Mouse (Mus musculus) midbrain, postnatal 0 days (tissue): ENCODE results near the gene Lrfn2. TPM values are rescaled to one million over a fixed set of nuclear protein-coding genes. Genes with fewer than 3 reads are reported as not detected.

Source experiments
- ATAC-seq: fragments of 200-750 bp; cut with Nextera tagmentation; 2 replicates; pipeline ENCODE4 v1.8.0; 2017; ENCODE audit warnings: moderate number of reproducible peaks, mild to moderate bottlenecking, moderate TSS enrichment, moderate library complexity; ENCODE audit not compliant: low FRiP score
- DNase-seq: peaks from one replicate; pipeline ENCODE4 v3.0.0-alpha.2; 2015; ENCODE audit warnings: low spot score
- H3K27ac ChIP-seq: fragments of 300-500 bp; sonication (generic); 2 replicates; pipeline ENCODE4 v1.5.1; 2014; ENCODE audit warnings: low read depth, mild to moderate bottlenecking, low read length, mixed read lengths
- H3K27me3 ChIP-seq: fragments of 300-500 bp; sonication (generic); 2 replicates; pipeline ENCODE4 v1.6.1; 2014; ENCODE audit warnings: low read length, control low read depth, mixed read lengths; ENCODE audit not compliant: insufficient read depth
- H3K36me3 ChIP-seq: fragments of 300-500 bp; sonication (generic); 2 replicates; pipeline ENCODE4 v1.6.1; 2014; ENCODE audit warnings: low read length, control low read depth, mixed read lengths; ENCODE audit not compliant: insufficient read depth
- H3K4me1 ChIP-seq: fragments of 300-500 bp; sonication (generic); 2 replicates; pipeline ENCODE4 v1.6.1; 2014; ENCODE audit warnings: mild to moderate bottlenecking, control low read depth, antibody characterized with exemption, low read length, mixed read lengths; ENCODE audit not compliant: insufficient read depth
- H3K4me2 ChIP-seq: fragments of 300-500 bp; sonication (generic); 2 replicates; pipeline ENCODE4 v1.6.1; 2014; ENCODE audit warnings: low read depth, mild to moderate bottlenecking, low read length, mixed read lengths; ENCODE audit not compliant: poor library complexity, severe bottlenecking
- H3K4me3 ChIP-seq: fragments of 300-500 bp; sonication (generic); 2 replicates; pipeline ENCODE4 v1.5.1; 2014; ENCODE audit warnings: low read depth, mild to moderate bottlenecking, low read length, moderate library complexity
- H3K9ac ChIP-seq: fragments of 300-500 bp; sonication (generic); replicated peaks from 2 replicates; pipeline ENCODE4 v1.6.1; 2014; ENCODE audit warnings: mild to moderate bottlenecking, low read length, moderate library complexity, mixed read lengths; ENCODE audit not compliant: poor library complexity, severe bottlenecking
- H3K9me3 ChIP-seq: fragments of 300-500 bp; sonication (generic); 2 replicates; pipeline ENCODE4 v1.6.1; 2016; ENCODE audit warnings: low read length, control low read depth
- CTCF ChIP-seq: IDR thresholded peaks from 2 replicates; pipeline ENCODE4 v1.5.1; 2016; ENCODE audit warnings: antibody characterized with exemption, mild to moderate bottlenecking
- WGBS: fragments of 180-500 bp; shearing (Covaris S2); extraction: QIAGEN DNeasy Blood & Tissue Kit; methylation state at CpG from one replicate; pipeline ENCODE4 v1.1.7; 2014; 5-methylcytosine and 5-hydroxymethylcytosine counted together
- polyA plus RNA-seq: library from polyadenylated mRNA; unstranded; fragments of >200 nt; fragmentation: Nextera tagmentation; extraction: Ambion mirVana; gene quantifications from 2 replicates; pipeline ENCODE4 v1.2.1, GENCODE M21; 2015
- total RNA-seq: library from RNA; depleted of rRNA; stranded (reverse); fragments of >200 nt; gene quantifications from 2 replicates; pipeline ENCODE4 v1.2.3, GENCODE M21; 2014

Lrfn2 gene
- total and polyA plus RNA-seq, 2 experiments from 2014 or later = 17.3 to 40.7 TPM

- H3K4me2 ChIP-seq = peak overlapping the region; percentile 72
- H3K9ac ChIP-seq = 0 out of 2 replicates have a peak overlapping the region, but pooled peaks have one; percentile 42
- no peak overlapping the region for H3K27ac ChIP-seq
- no peaks in the 10 kb centered on the region for H3K9me3 ChIP-seq
- DNase-seq = no peak
- 0 out of 2 replicates have a peak, but pooled peaks cover 3% of the 10 kb centered on the region for H3K36me3 ChIP-seq
- TF ChIP-seq CTCF = no peak
- ATAC-seq = no peak
- H3K4me3 ChIP-seq = peak overlapping the region; percentile 76; the same call in 1 of the 2 replicates
- no peaks in the 10 kb centered on the region for H3K27me3 ChIP-seq
- 84% methylated on average over 8 of the region's 8 CpGs for WGBS
- peaks cover 5% of the 10 kb centered on the region; the same call in 1 of the 2 replicates for H3K4me1 ChIP-seq
Measured at GRCm38 (mm10) chr17:48935201-48935600, 3.0 kb downstream of the Lrfn2 start.

GRCm38 (mm10) chr17:48936445-48937141 lies 4.4 kb downstream of the Lrfn2 start:
- H3K4me2 ChIP-seq = peak overlapping the region; percentile 72; the same call in 1 of the 2 replicates
- no peak for ATAC-seq

GRCm38 (mm10) chr17:48938711-48939220 lies 6.6 kb downstream of the Lrfn2 start:
- 84% methylated on average over 7 of the region's 7 CpGs for WGBS
- no peak overlapping the region for H3K9ac ChIP-seq
- TF ChIP-seq CTCF = no peak

More at GRCm38 (mm10) chr17:48936445-48937141, 4.4 kb downstream of the Lrfn2 start:
- peak; percentile 69 for DNase-seq
- Histone ChIP-seq H3K36me3 (0 out of 2 replicates have a peak, but pooled peaks cover 3% of the 10 kb centered on the region), H3K4me1 (peaks cover 5% of the 10 kb centered on the region; the same call in 1 of the 2 replicates), H3K27me3 (no peaks in the 10 kb centered on the region), H3K9ac (no peak overlapping the region), H3K9me3 (no peaks in the 10 kb centered on the region), H3K27ac (no peak overlapping the region), H3K4me3 (no peak overlapping the region)
- WGBS = 60% methylated on average over 5 of the region's 5 CpGs
- peak; percentile 66 for TF ChIP-seq CTCF

GRCm38 (mm10) chr17:48946315-48946714 lies 14.1 kb downstream of the Lrfn2 start:
- Histone ChIP-seq H3K27me3 (no peaks in the 10 kb centered on the region), H3K27ac (no peak overlapping the region), H3K36me3 (no peaks in the 10 kb centered on the region), H3K4me1 (peaks cover 4% of the 10 kb centered on the region; the same call in 1 of the 2 replicates), H3K9me3 (no peaks in the 10 kb centered on the region), H3K4me2 (no peak overlapping the region), H3K4me3 (no peak overlapping the region), H3K9ac (no peak overlapping the region)
- WGBS = 64% methylated on average over 9 of the region's 9 CpGs
- DNase-seq = peak; percentile 63
- ATAC-seq = no peak; the same call in 1 of the 2 replicates
- no peak for TF ChIP-seq CTCF

More at GRCm38 (mm10) chr17:48938711-48939220, 6.6 kb downstream of the Lrfn2 start:
- 0 out of 2 replicates have a peak, but pooled peaks cover 3% of the 10 kb centered on the region for H3K36me3 ChIP-seq
- no peaks in the 10 kb centered on the region for H3K9me3 ChIP-seq
- H3K4me3 ChIP-seq = no peak overlapping the region
- no peaks in the 10 kb centered on the region for H3K27me3 ChIP-seq
- H3K4me1 ChIP-seq = peaks cover 5% of the 10 kb centered on the region; the same call in 1 of the 2 replicates
- no peak overlapping the region for H3K4me2 ChIP-seq
- DNase-seq (no peak), ATAC-seq (no peak)
- no peak overlapping the region for H3K27ac ChIP-seq

- Histone ChIP-seq H3K9ac (no peak overlapping the region), H3K27ac (no peak overlapping the region), H3K4me3 (no peak overlapping the region), H3K9me3 (no peaks in the 10 kb centered on the region), H3K36me3 (no peaks in the 10 kb centered on the region; the same call in 1 of the 2 replicates), H3K4me2 (no peak overlapping the region), H3K4me1 (peaks cover 4% of the 10 kb centered on the region; the same call in 1 of the 2 replicates), H3K27me3 (no peaks in the 10 kb centered on the region)
- WGBS = 69% methylated on average over 3 of the region's 3 CpGs
- no peak for TF ChIP-seq CTCF
- no peak for ATAC-seq
- no peak for DNase-seq
Measured at GRCm38 (mm10) chr17:48946765-48947164, 14.6 kb downstream of the Lrfn2 start.

GRCm38 (mm10) chr17:48951250-48951649 lies 19.1 kb downstream of the Lrfn2 start:
- Histone ChIP-seq H3K36me3 (no peaks in the 10 kb centered on the region; the same call in 1 of the 2 replicates), H3K4me2 (no peak overlapping the region), H3K4me1 (peaks cover 4% of the 10 kb centered on the region; the same call in 1 of the 2 replicates), H3K27ac (no peak overlapping the region), H3K9ac (no peak overlapping the region), H3K27me3 (no peaks in the 10 kb centered on the region), H3K9me3 (no peaks in the 10 kb centered on the region), H3K4me3 (no peak overlapping the region)
- DNase-seq = no peak
- no peak for TF ChIP-seq CTCF
- ATAC-seq = no peak
- 83% methylated on average over 1 of the region's 1 CpGs for WGBS
